Mouse (Mus musculus): ENCODE data around the gene Fem1a. TPM values are rescaled to one million over a fixed set of nuclear protein-coding genes. Genes with fewer than 3 reads are reported as not detected.
"Not testable (repeated sequence)": the region's sequence is repeated elsewhere in the genome, so short reads cannot be mapped to it uniquely, and the experiment has no call there.

Gene Fem1a
- polyA plus RNA-seq, 1 experiment from 2014 or later, result 16.9 TPM

DNA sequence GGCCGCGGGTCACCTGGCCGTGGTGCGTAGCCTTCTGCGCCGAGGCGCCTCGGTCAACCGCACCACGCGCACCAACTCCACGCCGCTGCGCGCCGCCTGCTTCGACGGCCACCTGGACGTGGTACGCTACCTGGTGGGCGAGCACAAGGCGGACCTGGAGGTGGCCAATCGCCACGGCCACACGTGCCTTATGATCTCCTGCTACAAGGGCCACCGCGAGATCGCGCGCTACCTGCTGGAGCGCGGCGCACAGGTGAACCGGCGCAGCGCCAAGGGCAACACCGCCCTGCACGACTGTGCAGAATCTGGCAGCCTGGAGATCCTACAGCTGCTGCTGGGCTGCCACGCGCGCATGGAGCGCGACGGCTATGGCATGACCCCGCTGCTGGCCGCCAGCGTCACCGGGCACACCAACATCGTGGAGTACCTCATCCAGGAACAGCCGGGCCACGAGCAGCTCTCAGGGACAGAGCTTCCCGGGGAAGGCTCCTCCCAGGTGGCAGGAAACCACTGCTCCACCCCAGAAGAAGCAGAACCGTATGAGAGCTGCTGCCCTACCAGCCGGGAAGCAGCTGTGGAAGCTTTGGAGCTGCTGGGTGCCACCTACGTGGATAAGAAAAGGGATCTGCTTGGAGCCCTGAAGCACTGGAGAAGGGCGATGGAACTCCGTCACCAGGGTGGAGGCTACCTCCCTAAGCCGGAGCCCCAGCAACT lies 728 bp downstream of the Fem1a start:
- Histone ChIP-seq H3K4me1 (peaks cover 63% of the 10 kb centered on the region), H3K4me2 (peak overlapping the region; percentile 92), H3K9me3 (replicated peaks) (no peaks in the 10 kb centered on the region), H3K27me3 (replicated peaks) (no peaks in the 10 kb centered on the region), H3K27ac (replicated peaks) (peak overlapping the region; percentile 88), H3K4me3 (replicated peaks) (peak overlapping the region; percentile 65), H3K9ac (replicated peaks) (peak overlapping the region; percentile 62), H3K36me3 (peaks cover 34% of the 10 kb centered on the region)
- 12% methylated on average over 54 of the region's 58 CpGs for WGBS
- 0 out of 2 replicates have a peak, but pooled peaks have one; percentile 1 for ATAC-seq (ENCODE audit: low FRiP score)

DNA sequence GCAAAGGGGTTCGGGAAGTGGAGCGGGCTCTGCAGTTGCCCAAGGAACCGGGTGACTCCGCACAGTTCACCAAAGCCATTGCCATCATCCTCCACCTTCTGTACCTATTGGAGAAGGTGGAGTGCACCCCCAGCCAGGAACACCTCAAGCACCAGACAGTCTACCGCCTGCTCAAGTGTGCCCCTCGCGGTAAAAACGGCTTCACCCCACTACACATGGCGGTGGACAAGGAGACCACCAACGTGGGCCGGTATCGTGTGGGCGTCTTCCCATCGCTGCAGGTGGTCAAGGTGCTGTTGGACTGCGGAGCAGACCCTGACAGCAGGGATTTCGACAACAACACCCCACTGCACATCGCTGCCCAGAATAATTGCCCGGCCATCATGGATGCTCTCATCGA lies 1.7 kb downstream of the Fem1a start:
- peaks cover 73% of the 10 kb centered on the region for H3K4me1 ChIP-seq
- H3K27ac ChIP-seq (replicated peaks); H3K9me3 ChIP-seq (replicated peaks); H3K9ac ChIP-seq (replicated peaks); ATAC-seq (ENCODE audit: low FRiP score); H3K27me3 ChIP-seq (replicated peaks): not testable (repeated sequence)
- H3K4me2 ChIP-seq, result peak overlapping the region; percentile 92
- peaks cover 44% of the 10 kb centered on the region for H3K36me3 ChIP-seq
- peak overlapping the region; percentile 65; the same call in 1 of the 2 replicates for H3K4me3 ChIP-seq (replicated peaks)
- 96% methylated on average over 19 of the region's 19 CpGs for WGBS

- H3K4me3 ChIP-seq (replicated peaks); H3K27ac ChIP-seq (replicated peaks); ATAC-seq (ENCODE audit: low FRiP score); H3K27me3 ChIP-seq (replicated peaks); H3K9me3 ChIP-seq (replicated peaks): not testable (repeated sequence)
- WGBS, result 77% methylated on average over 2 of the region's 2 CpGs
- Histone ChIP-seq H3K9ac (replicated peaks) (peak overlapping the region; percentile 10; the same call in 1 of the 2 replicates), H3K36me3 (peaks cover 44% of the 10 kb centered on the region), H3K4me1 (peaks cover 74% of the 10 kb centered on the region), H3K4me2 (peak overlapping the region; percentile 92)
Observed at GRCm38 (mm10) chr17:56258812-56259211, 2.2 kb downstream of the Fem1a start.

- Histone ChIP-seq H3K4me3 (replicated peaks) (no peak overlapping the region), H3K4me1 (peaks cover 78% of the 10 kb centered on the region), H3K36me3 (peaks cover 44% of the 10 kb centered on the region), H3K9me3 (replicated peaks) (no peaks in the 10 kb centered on the region), H3K27me3 (replicated peaks) (no peaks in the 10 kb centered on the region), H3K9ac (replicated peaks) (peak overlapping the region; percentile 10; the same call in 1 of the 2 replicates), H3K4me2 (peak overlapping the region; percentile 92), H3K27ac (replicated peaks) (no peak overlapping the region)
- WGBS, result 87% methylated on average over 10 of the region's 10 CpGs
- ATAC-seq (ENCODE audit: low FRiP score), result no peak
Observed at GRCm38 (mm10) chr17:56259301-56260037, 2.9 kb downstream of the Fem1a start.

DNA sequence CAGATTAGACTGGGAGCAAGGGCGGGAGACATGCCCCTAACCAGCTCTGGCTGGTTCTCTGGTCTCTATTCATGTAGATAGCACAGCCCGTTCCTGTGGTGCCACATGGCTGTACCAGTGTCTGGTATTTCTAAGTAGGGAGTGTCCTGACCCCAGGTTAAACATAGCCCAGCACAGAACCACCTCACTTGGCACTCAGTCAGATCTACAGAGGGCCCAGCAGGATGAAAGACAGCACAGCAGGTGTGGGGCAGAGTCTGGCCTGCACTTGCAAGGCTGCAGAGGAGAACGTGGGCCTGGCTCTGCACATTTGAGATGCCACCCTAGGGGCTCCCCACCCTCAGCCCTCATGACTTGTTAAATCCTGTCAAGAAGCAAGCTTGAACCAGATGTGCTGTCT lies 4.6 kb downstream of the Fem1a start:
- Histone ChIP-seq H3K4me2 (peak overlapping the region; percentile 15; the same call in 1 of the 2 replicates), H3K36me3 (peaks cover 48% of the 10 kb centered on the region), H3K27me3 (replicated peaks) (no peaks in the 10 kb centered on the region), H3K4me1 (peaks cover 72% of the 10 kb centered on the region), H3K4me3 (replicated peaks) (no peak overlapping the region), H3K9ac (replicated peaks) (no peak overlapping the region; the same call in 1 of the 2 replicates), H3K27ac (replicated peaks) (no peak overlapping the region), H3K9me3 (replicated peaks) (no peaks in the 10 kb centered on the region)
- no peak for ATAC-seq (ENCODE audit: low FRiP score)
- WGBS, result 73% methylated on average over 3 of the region's 3 CpGs

DNA sequence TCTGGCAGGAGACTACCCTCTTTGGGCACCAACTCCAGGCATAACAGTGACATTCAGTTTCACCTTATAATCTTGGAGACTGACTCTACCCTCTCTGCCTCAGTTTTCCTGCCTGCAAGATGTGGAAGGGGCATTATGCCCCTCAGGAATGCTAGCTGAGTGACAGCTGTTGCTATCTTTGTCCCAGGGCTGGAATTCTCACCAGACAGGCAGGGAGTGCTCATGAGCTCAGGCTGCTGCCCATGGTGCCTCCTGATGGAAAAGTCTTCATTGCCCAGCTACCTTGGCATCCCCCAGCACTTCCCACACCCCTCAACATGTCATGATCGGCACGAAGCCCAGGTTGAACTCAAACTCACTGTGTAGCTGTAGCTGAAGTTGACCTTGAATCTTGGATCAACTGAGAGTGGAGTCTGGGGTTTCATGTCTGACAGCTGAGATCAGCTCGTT lies 6.1 kb downstream of the Fem1a start:
- H3K4me2 ChIP-seq, result no peak overlapping the region
- H3K9ac ChIP-seq (replicated peaks), result no peak overlapping the region
- H3K9me3 ChIP-seq (replicated peaks), result no peaks in the 10 kb centered on the region
- H3K4me1 ChIP-seq, result peaks cover 67% of the 10 kb centered on the region
- no peak for ATAC-seq (ENCODE audit: low FRiP score)
- no peaks in the 10 kb centered on the region for H3K27me3 ChIP-seq (replicated peaks)
- peaks cover 48% of the 10 kb centered on the region for H3K36me3 ChIP-seq
- no peak overlapping the region for H3K4me3 ChIP-seq (replicated peaks)
- 91% methylated on average over 3 of the region's 3 CpGs for WGBS
- no peak overlapping the region for H3K27ac ChIP-seq (replicated peaks)

DNA sequence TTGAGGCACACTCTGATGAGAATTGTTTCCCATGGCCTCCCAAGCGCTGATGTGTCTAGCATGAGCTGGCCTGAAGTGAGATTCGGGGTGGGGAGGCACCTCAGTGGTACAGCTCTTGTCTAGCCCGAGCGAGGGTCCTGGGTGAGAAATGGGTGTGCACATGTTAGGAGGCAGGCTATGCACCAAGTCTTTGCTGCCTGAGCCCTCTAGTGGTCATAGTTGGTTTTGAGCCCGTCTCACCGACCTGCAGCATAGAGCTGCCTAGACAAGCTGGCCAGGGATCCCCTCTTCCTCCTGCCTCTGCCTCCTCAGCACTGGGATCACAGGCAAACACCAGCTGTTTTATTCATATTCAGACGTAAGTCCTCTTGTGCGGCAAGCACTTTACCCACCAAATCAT lies 7.4 kb downstream of the Fem1a start:
- Histone ChIP-seq H3K4me3 (replicated peaks) (no peak overlapping the region), H3K4me1 (peaks cover 57% of the 10 kb centered on the region), H3K9ac (replicated peaks) (no peak overlapping the region), H3K4me2 (no peak overlapping the region), H3K36me3 (peaks cover 41% of the 10 kb centered on the region), H3K9me3 (replicated peaks) (no peaks in the 10 kb centered on the region), H3K27me3 (replicated peaks) (no peaks in the 10 kb centered on the region), H3K27ac (replicated peaks) (no peak overlapping the region)
- 22% methylated on average over 8 of the region's 8 CpGs for WGBS
- ATAC-seq (ENCODE audit: low FRiP score), result peak; percentile 76

DNA sequence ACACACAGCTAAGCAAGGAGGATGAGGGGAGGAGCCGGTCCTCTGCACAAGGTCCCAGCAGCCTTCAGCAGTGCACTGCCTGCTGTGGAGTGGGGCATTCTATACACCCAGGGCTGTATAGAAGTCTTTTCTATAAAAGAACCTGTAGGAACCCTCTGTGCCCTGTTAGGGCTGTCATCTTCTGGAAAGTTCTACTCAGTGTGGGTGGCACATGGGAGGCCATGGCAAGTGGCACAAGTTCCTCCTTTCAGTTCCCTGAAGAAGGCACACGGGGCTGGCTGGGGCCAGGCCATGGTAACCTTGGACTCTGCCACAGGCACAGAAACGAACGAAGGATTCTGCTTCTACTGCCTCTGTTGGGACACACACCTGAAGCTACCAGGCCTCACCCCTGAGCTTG lies 8.4 kb downstream of the Fem1a start:
- Histone ChIP-seq H3K27ac (replicated peaks) (no peak overlapping the region), H3K36me3 (peaks cover 32% of the 10 kb centered on the region), H3K4me1 (peaks cover 55% of the 10 kb centered on the region), H3K9me3 (replicated peaks) (no peaks in the 10 kb centered on the region), H3K4me3 (replicated peaks) (no peak overlapping the region), H3K4me2 (no peak overlapping the region), H3K27me3 (replicated peaks) (no peaks in the 10 kb centered on the region), H3K9ac (replicated peaks) (no peak overlapping the region)
- no peak for ATAC-seq (ENCODE audit: low FRiP score)
- WGBS, result 81% methylated on average over 4 of the region's 4 CpGs

GRCm38 (mm10) chr17:56265869-56266268 lies 9.3 kb downstream of the Fem1a start:
- no peaks in the 10 kb centered on the region for H3K9me3 ChIP-seq (replicated peaks)
- H3K4me1 ChIP-seq, result peaks cover 47% of the 10 kb centered on the region
- no peak overlapping the region for H3K9ac ChIP-seq (replicated peaks)
- H3K27ac ChIP-seq (replicated peaks), result no peak overlapping the region
- no peak overlapping the region for H3K4me2 ChIP-seq
- H3K36me3 ChIP-seq, result peaks cover 28% of the 10 kb centered on the region
- H3K27me3 ChIP-seq (replicated peaks), result no peaks in the 10 kb centered on the region
- WGBS, result 88% methylated on average over 3 of the region's 3 CpGs
- no peak for ATAC-seq (ENCODE audit: low FRiP score)
- no peak overlapping the region for H3K4me3 ChIP-seq (replicated peaks)

- no peak for ATAC-seq (ENCODE audit: low FRiP score)
- Histone ChIP-seq H3K27ac (replicated peaks) (no peak overlapping the region), H3K27me3 (replicated peaks) (no peaks in the 10 kb centered on the region), H3K4me2 (no peak overlapping the region), H3K4me1 (peaks cover 43% of the 10 kb centered on the region), H3K9me3 (replicated peaks) (no peaks in the 10 kb centered on the region), H3K36me3 (peaks cover 25% of the 10 kb centered on the region), H3K4me3 (replicated peaks) (no peak overlapping the region), H3K9ac (replicated peaks) (no peak overlapping the region)
- WGBS, result 77% methylated on average over 3 of the region's 3 CpGs
Observed at GRCm38 (mm10) chr17:56266271-56266670, 9.7 kb downstream of the Fem1a start.

- Histone ChIP-seq H3K9ac (replicated peaks) (peak overlapping the region; percentile 55), H3K36me3 (peaks cover 5% of the 10 kb centered on the region), H3K4me2 (peak overlapping the region; percentile 76), H3K27ac (replicated peaks) (peak overlapping the region; percentile 89), H3K4me3 (replicated peaks) (peak overlapping the region; percentile 42), H3K27me3 (replicated peaks) (no peaks in the 10 kb centered on the region), H3K4me1 (peaks cover 23% of the 10 kb centered on the region), H3K9me3 (replicated peaks) (no peaks in the 10 kb centered on the region)
- WGBS, result 15% methylated on average over 12 of the region's 12 CpGs
- peak; percentile 86 for ATAC-seq (ENCODE audit: low FRiP score)
Observed at GRCm38 (mm10) chr17:56269153-56269630, 12.6 kb downstream of the Fem1a start.

All from neural tube, embryonic 15.5 days (tissue).